Mouse (Mus musculus) heart, postnatal 36 days (tissue): ENCODE data around the gene Zfp65. TPM values are rescaled to one million over a fixed set of nuclear protein-coding genes. Genes with fewer than 3 reads are reported as not detected.
"Not testable (repeated sequence)": the region's sequence is repeated elsewhere in the genome, so short reads cannot be mapped to it uniquely, and the experiment has no call there.

Experiments
- DNase-seq, 2 experiments: peaks; one replicate each; pipeline ENCODE4 v3.0.0; 2021 to 2022
- intact Hi-C: fragments of 180-260 bp; cut with DNase I; formaldehyde crosslinking; loops from one replicate; pipeline ENCODE4 v1.15.1; 2025
- total RNA-seq, 2 experiments: library from RNA; stranded (reverse); gene quantifications; 2 replicates each; pipeline ENCODE4 v1.2.3; 2021

Gene Zfp65
- 1 to 10 TPM; 5.7 to 6.6 TPM for total RNA-seq

- intact Hi-C loops: loop anchor here (5.0 to 10.0 kb wide), 6 partner anchors 84 to 604 kb away; partner anchors contain the start of genes Gm28044, Zfp273, Zfp455 and Zfp457
- DNase-seq: peak; percentile 38 to 61
Measured at GRCm38 (mm10) chr13:67728641-67729318, at the start of gene Zfp65. Gene Zfp65 (minus strand): TSS chr13:67729173.

GRCm38 (mm10) chr13:67763031-67763768 lies 34.2 kb upstream of the Zfp65 start:
- DNase-seq: no peak
- intact Hi-C loops: no loop called here

- intact Hi-C loops: loop anchor here (5.0 kb wide), 1 partner anchor 233 kb away; the partner anchor contains the start of genes Gm26965 and Zfp87
Measured at GRCm38 (mm10) chr13:67759966-67760365, 31.0 kb upstream of the Zfp65 start.

DNA sequence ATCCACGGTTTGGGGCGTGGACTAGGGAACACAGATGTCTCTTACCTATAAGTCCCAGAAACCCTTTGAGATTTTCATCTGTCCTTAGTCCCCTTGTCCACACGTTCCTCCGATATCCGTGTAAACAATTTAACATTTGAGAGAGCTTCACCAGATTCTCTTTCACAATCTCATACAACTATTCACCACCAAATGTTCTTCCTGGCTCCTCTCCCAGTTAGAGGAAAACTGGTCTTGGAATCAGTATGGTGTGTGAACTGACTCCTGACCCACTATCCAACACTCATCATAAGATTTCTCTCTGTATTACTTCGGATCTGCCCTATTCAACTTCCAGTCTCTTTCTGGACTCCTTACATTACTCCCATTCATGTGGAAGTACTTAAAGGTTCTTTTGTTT lies 26.8 kb upstream of the Zfp65 start:
- intact Hi-C loops: loop anchor here (2.0 to 5.0 kb wide), 4 partner anchors 23 to 228 kb away; partner anchors contain the start of genes Gm26965, Zfp273, Zfp493 and Zfp87
- DNase-seq: no peak

More at GRCm38 (mm10) chr13:67759966-67760365, 31.0 kb upstream of the Zfp65 start:
- DNase-seq: no peak

DNA sequence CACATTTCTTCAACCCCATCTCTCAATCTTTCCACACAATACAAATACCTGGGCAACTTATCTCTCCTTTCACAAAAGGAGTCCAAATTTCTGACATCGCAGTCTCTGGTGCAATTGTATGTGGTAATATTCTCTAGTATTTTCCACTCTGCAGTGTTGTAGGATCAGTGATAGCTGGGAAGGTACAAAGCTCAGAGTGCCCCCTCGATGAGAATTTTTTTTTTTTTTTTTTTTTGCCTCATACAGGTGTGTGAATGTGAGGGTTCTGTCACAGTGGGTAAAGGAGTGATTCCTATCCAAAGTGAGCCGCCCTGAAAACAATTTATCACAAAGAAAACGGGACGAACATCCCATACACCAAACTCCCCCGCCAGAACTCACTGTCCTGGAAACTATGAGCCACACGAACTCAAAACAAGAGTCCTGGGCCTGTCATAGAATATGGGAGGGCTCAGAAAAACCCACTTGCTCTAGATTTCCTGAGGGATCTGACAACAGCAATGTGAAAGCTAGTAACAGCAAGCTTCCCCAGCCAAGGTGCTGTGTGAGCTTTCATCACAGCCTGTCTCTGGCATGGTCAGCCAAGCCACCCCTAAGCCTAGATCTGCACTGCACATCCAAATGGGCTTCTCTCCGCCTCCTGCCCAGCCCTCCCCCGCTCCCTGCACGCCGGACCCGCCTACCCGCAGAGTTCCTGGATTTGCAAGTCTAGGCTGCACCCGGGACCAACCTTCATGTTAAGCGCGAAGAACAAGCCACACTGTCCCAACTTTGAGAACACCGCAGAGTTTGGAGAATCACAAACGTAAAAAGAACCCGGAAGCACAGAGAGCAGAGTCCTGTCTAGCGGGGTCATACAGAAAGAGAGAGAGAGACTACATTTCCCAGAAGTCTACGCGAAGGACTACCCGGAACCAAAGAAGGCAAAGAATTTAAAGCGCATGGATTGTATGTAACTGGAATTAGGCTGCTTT lies 25.6 kb upstream of the Zfp65 start, which contains the start of gene Zfp85:
Gene Zfp85 (minus strand): TSS at position 896 of the 974 bp plus-strand sequence.
- DNase-seq: peak; percentile 58 to 73
- intact Hi-C loops: loop anchor here (2.0 to 5.0 kb wide), 4 partner anchors 24 to 227 kb away; partner anchors contain the start of genes Gm26965, Zfp273, Zfp493 and Zfp87

- intact Hi-C loops: no loop called here
- DNase-seq: no peak
Measured at GRCm38 (mm10) chr13:67743896-67744295, 14.9 kb upstream of the Zfp65 start.

- intact Hi-C loops: no loop called here
- no peak for DNase-seq
Measured at GRCm38 (mm10) chr13:67742941-67743340, 14.0 kb upstream of the Zfp65 start.

DNA sequence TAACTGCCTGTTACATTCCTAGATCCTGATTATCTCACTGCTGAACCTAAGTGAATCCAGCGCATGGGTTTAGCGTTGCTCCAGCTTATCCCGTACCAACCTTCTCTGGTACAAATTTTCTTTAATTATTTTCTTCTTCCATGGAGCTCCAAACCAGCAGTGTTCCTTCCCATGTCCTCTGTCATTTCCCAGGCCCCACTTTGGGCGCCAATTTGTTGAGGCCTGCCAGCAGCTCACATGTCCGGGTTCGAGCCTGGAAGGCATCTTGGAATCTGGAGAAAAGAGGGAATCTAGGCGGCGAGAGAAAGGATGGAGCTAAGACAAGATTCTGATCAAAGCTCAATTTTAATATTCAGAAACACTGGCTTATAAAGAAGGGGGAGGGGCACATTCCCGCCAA lies 5.4 kb upstream of the Zfp65 start:
- DNase-seq, intact Hi-C loops: not testable (repeated sequence)

- peak; percentile 6 to 30 for DNase-seq
- intact Hi-C loops: loop anchor here (5.0 to 10.0 kb wide), 6 partner anchors 83 to 605 kb away; partner anchors contain the start of genes Gm28044, Zfp273, Zfp455 and Zfp457
Measured at GRCm38 (mm10) chr13:67729441-67729840, 468 bp upstream of the Zfp65 start.

DNA sequence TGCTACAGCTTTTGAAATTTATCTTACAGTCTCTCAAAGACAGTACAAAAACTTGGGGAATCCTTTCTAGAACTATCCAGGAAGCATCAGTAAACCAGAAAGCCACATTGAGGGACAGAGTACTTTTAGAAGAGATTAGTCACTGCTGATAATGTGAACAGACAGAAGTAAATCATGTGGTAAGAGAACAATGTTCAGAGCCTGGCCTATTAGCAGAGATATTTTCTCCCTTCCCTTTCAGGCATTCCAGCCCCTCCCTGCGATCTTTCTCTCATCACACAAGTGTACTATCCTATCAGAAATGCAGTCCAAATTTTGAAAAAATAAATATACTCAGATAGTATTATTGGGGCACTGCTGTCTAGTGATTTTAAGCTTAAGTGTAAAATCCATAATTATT lies 867 bp downstream of the Zfp65 start:
- DNase-seq: no peak
- intact Hi-C loops: loop anchor here (5.0 to 10.0 kb wide), 6 partner anchors 84 to 603 kb away; partner anchors contain the start of genes Gm28044, Zfp273, Zfp455 and Zfp457

- intact Hi-C loops: loop anchor here (2.0 to 10.0 kb wide), 8 partner anchors 29 to 601 kb away; partner anchors contain the start of genes Gm28044, Zfp273, Zfp455 and Zfp457
Measured at GRCm38 (mm10) chr13:67725331-67725730, 3.6 kb downstream of the Zfp65 start.

DNA sequence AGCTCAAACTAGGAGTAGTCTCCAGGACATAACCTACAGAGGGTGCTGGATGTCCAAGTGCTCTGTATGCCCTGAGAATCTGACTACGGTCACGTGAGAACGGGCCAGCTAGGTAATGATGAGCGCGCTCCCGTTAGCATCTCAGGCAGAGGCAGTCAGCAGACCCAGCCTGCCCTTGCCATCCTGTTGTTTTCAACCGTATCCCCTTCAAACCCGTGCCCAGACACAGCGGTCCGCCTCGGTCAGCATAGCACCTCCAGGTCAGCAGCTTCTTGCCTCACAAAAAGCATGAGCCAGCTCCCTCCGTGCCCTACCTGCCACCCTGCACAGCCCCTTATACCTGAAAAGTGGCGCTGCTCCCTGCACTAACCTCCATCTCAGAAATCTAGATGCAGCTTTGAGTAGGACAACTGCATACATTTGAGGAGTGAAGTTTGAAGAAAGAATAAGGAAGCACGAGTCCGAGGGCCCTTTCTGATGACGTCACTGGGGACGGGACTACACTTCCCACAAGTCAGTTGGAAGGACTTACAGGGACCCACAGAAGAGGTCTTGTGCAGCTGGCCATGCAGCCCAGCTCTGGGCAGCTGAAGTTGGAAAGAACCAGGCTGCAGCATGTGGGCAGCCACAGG lies 5.0 kb downstream of the Zfp65 start:
- DNase-seq: peak; percentile 82 to 89
- intact Hi-C loops: loop anchor here (1.0 to 10.0 kb wide), 9 partner anchors 31 to 599 kb away; partner anchors contain the start of genes Gm28044, Gm49345, Zfp455 and Zfp457

More at GRCm38 (mm10) chr13:67725331-67725730, 3.6 kb downstream of the Zfp65 start:
- not testable (repeated sequence) for DNase-seq

DNA sequence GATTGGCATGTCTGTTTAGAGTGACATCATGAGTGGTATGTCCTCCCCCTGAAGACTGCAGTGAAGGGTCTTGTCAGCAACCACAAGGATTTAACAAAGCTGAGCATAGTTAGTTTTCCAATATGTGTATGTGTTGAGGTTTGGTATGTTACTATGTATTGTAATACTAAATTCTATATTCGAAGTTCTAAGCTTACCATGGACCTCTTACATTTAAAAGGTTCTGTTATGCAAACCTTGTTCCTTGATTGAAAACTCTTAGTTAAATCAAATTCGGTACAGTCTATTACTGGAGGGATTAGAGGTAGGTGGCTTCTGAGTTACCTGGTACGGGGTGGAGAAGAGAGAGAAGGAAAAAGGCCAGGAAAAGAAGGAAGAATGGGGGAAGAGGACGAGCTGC lies 42.0 kb downstream of the Zfp65 start, which contains the start of gene Zfp738:
Gene Zfp738 (minus strand): TSS at position 101 of the 400 bp plus-strand sequence.
- intact Hi-C loops: no loop called here

GRCm38 (mm10) chr13:67683841-67684240 lies 45.1 kb downstream of the Zfp65 start:
- not testable (repeated sequence) for DNase-seq
- intact Hi-C loops: loop anchor here (1.0 to 5.0 kb wide), 4 partner anchors 40 to 557 kb away; partner anchors contain the start of genes Gm49345, Zfp729a and Zfp729b

More for the DNA sequence above, 42.0 kb downstream of the Zfp65 start, which contains the start of gene Zfp738:
- no peak for DNase-seq

DNA sequence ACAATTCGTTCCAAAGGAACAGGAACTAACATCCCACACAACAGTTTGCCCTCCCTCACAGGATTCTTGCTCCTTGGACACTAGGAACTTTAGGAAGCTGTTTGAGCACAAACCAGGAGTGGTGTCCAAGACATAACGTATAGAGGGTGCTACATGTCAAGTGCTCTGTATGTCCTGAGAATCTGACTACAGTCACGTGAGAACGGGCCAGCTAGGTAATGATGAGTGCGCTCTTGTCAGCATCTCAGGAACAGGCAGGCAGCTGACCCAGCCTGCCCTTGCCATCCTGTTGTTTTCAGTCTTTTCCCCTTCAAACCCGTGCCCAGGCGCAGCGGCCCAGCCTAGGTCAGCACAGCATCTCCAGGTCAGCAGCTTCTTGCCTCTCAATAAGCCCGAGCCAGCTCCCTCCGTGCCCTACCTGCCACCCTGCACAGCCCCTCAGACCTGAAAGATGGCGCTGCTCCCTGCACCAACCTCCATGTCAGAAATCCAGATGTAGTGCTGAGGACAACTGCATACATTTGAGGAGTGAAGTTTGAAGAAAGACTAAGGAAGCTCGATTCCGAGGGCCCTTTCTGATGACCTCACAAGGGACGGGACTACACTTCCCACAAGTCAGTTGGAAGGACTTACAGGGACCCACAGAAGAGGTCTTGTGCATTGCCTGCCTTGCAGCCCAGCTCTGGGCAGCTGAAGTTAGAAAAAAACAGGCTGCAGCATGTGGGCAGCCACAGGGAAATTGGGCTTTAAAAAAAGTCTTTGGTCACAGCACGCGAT lies 45.8 kb downstream of the Zfp65 start:
- intact Hi-C loops: loop anchor here (1.0 to 5.0 kb wide), 4 partner anchors 41 to 556 kb away; partner anchors contain the start of genes Gm49345, Zfp729a and Zfp729b
- DNase-seq: peak; percentile 83 to 87

DNA sequence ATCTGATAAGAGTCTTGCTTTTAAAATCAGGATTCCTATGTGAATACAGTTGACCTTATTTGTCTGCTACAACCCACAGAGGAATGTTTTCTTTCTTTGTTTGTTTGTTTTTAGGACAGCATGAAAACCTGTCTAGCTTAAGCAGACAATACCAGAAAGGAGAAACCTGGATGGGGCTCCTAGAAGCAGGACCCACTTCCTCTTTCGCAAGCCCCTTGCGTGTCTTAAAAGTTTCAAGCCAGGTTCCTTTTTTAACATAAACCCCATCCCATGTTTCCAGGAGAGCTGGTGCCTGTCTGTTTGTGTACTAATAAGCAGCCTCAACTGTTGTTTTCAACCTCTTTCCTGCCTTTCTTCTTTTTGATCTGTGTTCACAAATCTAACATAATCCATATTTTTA lies 54.1 kb downstream of the Zfp65 start:
- no peak for DNase-seq
- intact Hi-C loops: no loop called here
